Mouse (Mus musculus) ovary, postnatal 36 days (tissue): ENCODE measurements around the gene Col6a4.

ENCODE experiments used
- DNase-seq: peaks from one replicate; pipeline ENCODE4 v3.0.0; 2022; ENCODE audit warnings: low spot score, mixed read lengths

Gene Col6a4

GRCm38 (mm10) chr9:106073956-106074355 lies 22.6 kb downstream of the Col6a4 start:
- no peak for DNase-seq

- DNase-seq, result no peak
Observed at GRCm38 (mm10) chr9:106071651-106072050, 24.9 kb downstream of the Col6a4 start.

- DNase-seq, result no peak
Observed at GRCm38 (mm10) chr9:106053446-106053845, 43.1 kb downstream of the Col6a4 start.

- DNase-seq, result no peak
Observed at GRCm38 (mm10) chr9:106043921-106044503, 52.6 kb downstream of the Col6a4 start.

GRCm38 (mm10) chr9:106039915-106040659 lies 56.5 kb downstream of the Col6a4 start:
- no peak for DNase-seq

- DNase-seq, result no peak
Observed at GRCm38 (mm10) chr9:106039276-106039675, 57.3 kb downstream of the Col6a4 start.

- DNase-seq, result no peak
Observed at GRCm38 (mm10) chr9:106038865-106039264, 57.7 kb downstream of the Col6a4 start.

- no peak for DNase-seq
Observed at GRCm38 (mm10) chr9:106015666-106016065, 80.9 kb downstream of the Col6a4 start.

GRCm38 (mm10) chr9:106013139-106013538 lies 83.4 kb downstream of the Col6a4 start:
- DNase-seq, result no peak

- no peak for DNase-seq
Observed at GRCm38 (mm10) chr9:105997955-105998354, 98.6 kb downstream of the Col6a4 start.

GRCm38 (mm10) chr9:105992425-105992824 lies 104.2 kb downstream of the Col6a4 start:
- no peak for DNase-seq

GRCm38 (mm10) chr9:105990099-105990498 lies 106.5 kb downstream of the Col6a4 start:
- no peak for DNase-seq

GRCm38 (mm10) chr9:105989468-105989867 lies 107.1 kb downstream of the Col6a4 start:
- no peak for DNase-seq

- no peak for DNase-seq
Observed at GRCm38 (mm10) chr9:105988096-105988495, 108.5 kb downstream of the Col6a4 start.

- DNase-seq, result no peak
Observed at GRCm38 (mm10) chr9:105984931-105985519, 111.6 kb downstream of the Col6a4 start.

- no peak for DNase-seq
Observed at GRCm38 (mm10) chr9:105978479-105978878, 118.1 kb downstream of the Col6a4 start.

GRCm38 (mm10) chr9:105976871-105977270 lies 119.7 kb downstream of the Col6a4 start:
- DNase-seq, result no peak

GRCm38 (mm10) chr9:105976314-105976713 lies 120.3 kb downstream of the Col6a4 start:
- DNase-seq, result no peak

- no peak for DNase-seq
Observed at GRCm38 (mm10) chr9:105973736-105974135, 122.8 kb downstream of the Col6a4 start.

- no peak for DNase-seq
Observed at GRCm38 (mm10) chr9:105972031-105972430, 124.6 kb downstream of the Col6a4 start.

- no peak for DNase-seq
Observed at GRCm38 (mm10) chr9:105971351-105971894, 125.2 kb downstream of the Col6a4 start.

GRCm38 (mm10) chr9:105970901-105971300 lies 125.7 kb downstream of the Col6a4 start:
- no peak for DNase-seq

GRCm38 (mm10) chr9:105967976-105968375 lies 128.6 kb downstream of the Col6a4 start:
- DNase-seq, result no peak
